7 mouse cellular contexts compared by ENCODE assay signal in genomic region chr9:21518690-21519089, GRCm38 (mm10). TPM values are rescaled to one million over a fixed set of nuclear protein-coding genes. Genes with fewer than 3 reads are reported as not detected.
A peak's percentile ranks its signal among the peaks of the same experiment; 100 is the strongest.
DNase-seq lines count a peak whose midpoint lies in the region; ATAC-seq and TF ChIP-seq lines count a peak whose summit lies in the region.
"Not testable (repeated sequence)": the region's sequence is repeated elsewhere in the genome, so short reads cannot be mapped to it uniquely, and the experiment has no call there.
"Had no signal": no experiment of that assay in that cellular context is flagged by ENCODE, and none has a peak within 500 bp of the region (broad histone marks: within the 10 kb centered on the region; RNA-seq: fewer than 3 reads in every experiment).

No protein-coding gene starts in this region.

- H3K4me3 ChIP-seq in CH12.LX (replicated peaks in 1 of 3; ENCODE audit: low read depth in 2 of 3, low read length in 2 of 3, poor library complexity in 1 of 3); ES-E14 (ENCODE audit: insufficient read depth in 1 of 2, low read depth in 1 of 2, low read length in 2 of 2, poor library complexity in 1 of 2, severe bottlenecking in 1 of 2); intestine, postnatal 0 days (ENCODE audit: low read depth, low read length); liver, embryonic 14.5 days (ENCODE audit: insufficient read depth in 1 of 2, low read depth in 2 of 2, low read length in 2 of 2); stomach, postnatal 0 days (ENCODE audit: low read depth, low read length): not testable (repeated sequence)

- not testable (repeated sequence) for ATAC-seq in intestine, postnatal 0 days; liver, embryonic 14.5 days (ENCODE audit: insufficient read depth); stomach, postnatal 0 days (ENCODE audit: low FRiP score, low TSS enrichment)

- H3K9me3 ChIP-seq in CH12.LX (replicated peaks; ENCODE audit: low read length); ES-E14 (ENCODE audit: control insufficient read depth, insufficient read depth, low read depth, low read length); intestine, postnatal 0 days (ENCODE audit: control insufficient read depth); liver, embryonic 14.5 days (ENCODE audit: control insufficient read depth, low read length); stomach, postnatal 0 days (ENCODE audit: control insufficient read depth, low read length): not testable (repeated sequence)

- H3K9ac ChIP-seq in CH12.LX (ENCODE audit: insufficient read depth, low read depth); ES-E14 (ENCODE audit: insufficient read depth, low read depth, low read length, poor library complexity, severe bottlenecking); intestine, postnatal 0 days (ENCODE audit: low read depth, low read length); liver, embryonic 14.5 days (replicated peaks); stomach, postnatal 0 days (ENCODE audit: low read length): not testable (repeated sequence)

- peak in 1 of 2 experiments; percentile 15; a peak in 1 of 4 replicates for TF ChIP-seq CTCF in CH12.LX (conservative IDR thresholded peaks at IDR 0.05 in 1 of 2, IDR thresholded peaks at IDR 0.05 in 1 of 2; ENCODE audit: low read depth in 2 of 2, low read length in 2 of 2)
- TF ChIP-seq CTCF in intestine, postnatal 0 days (IDR thresholded peaks at IDR 0.05; ENCODE audit: low read depth) = 0 out of 2 replicates have a peak, but pooled peaks have one; percentile 5
- TF ChIP-seq CTCF in liver, embryonic 14.5 days (IDR thresholded peaks at IDR 0.05; ENCODE audit: low read depth) = 0 out of 2 replicates have a peak, but pooled peaks have one; percentile 16
- TF ChIP-seq CTCF in stomach, postnatal 0 days (IDR thresholded peaks at IDR 0.05; ENCODE audit: low read depth) = peak; percentile 18; the same call in 1 of the 2 replicates

- dilution Hi-C loops in CH12.LX (cut with MboI; ENCODE audit: extremely low pct_ligation_motif_present, extremely low pct_unique_long_range_greater_than_20kb, low sequenced_read_pairs) = not testable (repeated sequence)

- DNase-seq in CH12.LX (ENCODE audit: extremely low read depth); ES-E14 (ENCODE audit: low read depth, low spot score); liver, embryonic 14.5 days (ENCODE audit: low read depth in 3 of 3, low spot score in 3 of 3); stomach, postnatal 0 days (ENCODE audit: low spot score): not testable (repeated sequence)
- DNase-seq in R1 (ENCODE audit: low read depth, low spot score) = peak; percentile 76

- not testable (repeated sequence) for TF ChIP-seq POLR2A in CH12.LX (IDR thresholded peaks at IDR 0.05; ENCODE audit: low read depth, low read length)

- TF ChIP-seq RAD21 in CH12.LX (IDR thresholded peaks at IDR 0.05; ENCODE audit: low read depth, low read length) = not testable (repeated sequence)

- in situ Hi-C loops in CH12.LX (cut with MboI; ENCODE audit: low pct_ligation_motif_present, low pct_unique_long_range_greater_than_20kb, low sequenced_read_pairs); ES-E14 (cut with MboI; ENCODE audit: low sequenced_read_pairs in 2 of 2, unreplicated experiment in 2 of 2): not testable (repeated sequence)

- not testable (repeated sequence) for TF ChIP-seq EP300 in CH12.LX (IDR thresholded peaks at IDR 0.05; ENCODE audit: low read length); liver, embryonic 14.5 days (IDR thresholded peaks at IDR 0.05; ENCODE audit: low read depth); stomach, postnatal 0 days (optimal IDR thresholded peaks at IDR 0.05)

- H3K79me2 ChIP-seq in CH12.LX (replicated peaks; ENCODE audit: control insufficient read depth, extremely low read depth, insufficient read depth, poor library complexity, severe bottlenecking) = not testable (repeated sequence)

- H3K27me3 ChIP-seq in CH12.LX (replicated peaks); intestine, postnatal 0 days (replicated peaks; ENCODE audit: control insufficient read depth, insufficient read depth, low read length); liver, embryonic 14.5 days (ENCODE audit: control insufficient read depth, insufficient read depth, low read length); stomach, postnatal 0 days (ENCODE audit: control insufficient read depth, insufficient read depth, low read length): not testable (repeated sequence)

- H3K27ac ChIP-seq in CH12.LX (ENCODE audit: insufficient read depth, low read depth); ES-E14 (ENCODE audit: insufficient read depth, low read depth, low read length, poor library complexity, severe bottlenecking); intestine, postnatal 0 days (ENCODE audit: low read depth, low read length); liver, embryonic 14.5 days; stomach, postnatal 0 days (replicated peaks): not testable (repeated sequence)

- WGBS in intestine, postnatal 0 days = 76% methylated on average over 6 of the region's 6 CpGs
- WGBS in liver, embryonic 14.5 days (ENCODE audit: insufficient replicate concordance) = 71% methylated on average over 6 of the region's 6 CpGs
- 80% methylated on average over 6 of the region's 6 CpGs for WGBS in stomach, postnatal 0 days

- not testable (repeated sequence) for H3K36me3 ChIP-seq in CH12.LX (replicated peaks in 1 of 2; ENCODE audit: control insufficient read depth in 1 of 2, insufficient read depth in 1 of 2, low read length in 1 of 2); ES-E14 (ENCODE audit: control insufficient read depth, insufficient read depth, low read length, poor library complexity, severe bottlenecking); intestine, postnatal 0 days (ENCODE audit: control insufficient read depth, insufficient read depth); liver, embryonic 14.5 days (replicated peaks; ENCODE audit: control insufficient read depth, insufficient read depth, low read depth); stomach, postnatal 0 days (ENCODE audit: control insufficient read depth, insufficient read depth, low read length)

- H3K4me1 ChIP-seq in CH12.LX (ENCODE audit: control insufficient read depth in 1 of 2, insufficient read depth in 2 of 2); ES-E14 (ENCODE audit: control insufficient read depth in 2 of 2, insufficient read depth in 2 of 2, low read length in 2 of 2, poor library complexity in 1 of 2); intestine, postnatal 0 days (replicated peaks; ENCODE audit: control insufficient read depth, insufficient read depth, low read length); liver, embryonic 14.5 days (replicated peaks; ENCODE audit: control insufficient read depth in 2 of 2, insufficient read depth in 2 of 2, low read length in 1 of 2); stomach, postnatal 0 days (replicated peaks; ENCODE audit: control insufficient read depth, insufficient read depth): not testable (repeated sequence)

- not testable (repeated sequence) for H3K4me2 ChIP-seq in CH12.LX (ENCODE audit: insufficient read depth, low read depth, poor library complexity, severe bottlenecking); intestine, postnatal 0 days (replicated peaks; ENCODE audit: low read depth); liver, embryonic 14.5 days (ENCODE audit: low read depth); stomach, postnatal 0 days (replicated peaks; ENCODE audit: low read depth)

TF ChIP-seq in CH12.LX, 34 proteins besides CTCF, POLR2A, EP300 and RAD21:
- peak; percentile 70 for TF ChIP-seq ZNF384 (IDR thresholded peaks at IDR 0.05; ENCODE audit: low read depth, low read length)

TF ChIP-seq in ES-E14, 5 proteins besides CTCF, POLR2A, EP300 and RAD21:
- TF ChIP-seq ZNF384 (IDR thresholded peaks at IDR 0.05; ENCODE audit: low read depth, low read length) = peak; percentile 94

RNA-seq across cellular contexts. Expression of gene AB124611, which starts 7.3 kb away (rescaled TPM):
- total RNA-seq in CH12.LX (2012; rRNA removed) = 0.46 and 0.89 TPM in 2 replicates
- 1.5 TPM in 2 replicates for total RNA-seq in CH12.LX (2014; rRNA removed)
- polyA plus RNA-seq in CH12.LX (2012; ENCODE audit: insufficient read length, low read depth) = 2.1 and 2.3 TPM in 2 replicates
- not detected in 2 replicates for total RNA-seq in ES-E14 (2012; rRNA removed)
- 0.43 and 1.1 TPM in 2 replicates for polyA plus RNA-seq in intestine, postnatal 0 days (2015; fragmentation: Nextera tagmentation; extraction: Ambion mirVana)
- 5.3 and 5.7 TPM in 2 replicates for polyA plus RNA-seq in liver, embryonic 14.5 days (2012; rRNA removed)
- polyA plus RNA-seq in liver, embryonic 14.5 days (2014; fragmentation: Nextera tagmentation; extraction: Ambion mirVana) = 2.1 and 2.3 TPM in 2 replicates
- 1.8 and 2.0 TPM in 2 replicates for polyA plus RNA-seq in stomach, postnatal 0 days (2015; fragmentation: Nextera tagmentation; extraction: Ambion mirVana)
- polyA plus RNA-seq: Patski had no signal

RNA-seq across cellular contexts. Expression of gene Tmed1, which starts 8.6 kb away (rescaled TPM):
- total RNA-seq in CH12.LX (2012; rRNA removed) = 28.4 and 28.8 TPM in 2 replicates
- total RNA-seq in CH12.LX (2014; rRNA removed) = 21.7 and 25.5 TPM in 2 replicates
- polyA plus RNA-seq in CH12.LX (2012; ENCODE audit: insufficient read length, low read depth) = 17.1 and 19.8 TPM in 2 replicates
- total RNA-seq in ES-E14 (2012; rRNA removed) = 133 and 191 TPM in 2 replicates
- 31.1 and 31.4 TPM in 2 replicates for polyA plus RNA-seq in intestine, postnatal 0 days (2015; fragmentation: Nextera tagmentation; extraction: Ambion mirVana)
- 14.8 and 16.3 TPM in 2 replicates for polyA plus RNA-seq in liver, embryonic 14.5 days (2012; rRNA removed)
- polyA plus RNA-seq in liver, embryonic 14.5 days (2014; fragmentation: Nextera tagmentation; extraction: Ambion mirVana) = 24.8 and 26.4 TPM in 2 replicates
- 40.7 and 41.0 TPM in 2 replicates for polyA plus RNA-seq in stomach, postnatal 0 days (2015; fragmentation: Nextera tagmentation; extraction: Ambion mirVana)

RNA-seq across cellular contexts. Expression of gene Carm1, which starts 28.0 kb away (rescaled TPM):
- total RNA-seq in CH12.LX (2012; rRNA removed) = 42.2 and 46.7 TPM in 2 replicates
- 19.1 and 21.5 TPM in 2 replicates for total RNA-seq in CH12.LX (2014; rRNA removed)
- polyA plus RNA-seq in CH12.LX (2012; ENCODE audit: insufficient read length, low read depth) = 98.5 and 111 TPM in 2 replicates
- 60.0 and 67.3 TPM in 2 replicates for total RNA-seq in ES-E14 (2012; rRNA removed)
- 10.0 and 11.9 TPM in 2 replicates for polyA plus RNA-seq in intestine, postnatal 0 days (2015; fragmentation: Nextera tagmentation; extraction: Ambion mirVana)
- 25.6 and 26.4 TPM in 2 replicates for polyA plus RNA-seq in liver, embryonic 14.5 days (2012; rRNA removed)
- 13.6 and 17.1 TPM in 2 replicates for polyA plus RNA-seq in liver, embryonic 14.5 days (2014; fragmentation: Nextera tagmentation; extraction: Ambion mirVana)
- polyA plus RNA-seq in stomach, postnatal 0 days (2015; fragmentation: Nextera tagmentation; extraction: Ambion mirVana) = 12.0 and 15.5 TPM in 2 replicates
